Mouse (Mus musculus) left cerebral cortex, postnatal 10 days (tissue): ENCODE data around the gene Gm5460. TPM values are rescaled to one million over a fixed set of nuclear protein-coding genes. Genes with fewer than 3 reads are reported as not detected.
A peak's percentile ranks its signal among the peaks of the same experiment; 100 is the strongest.

Experiments
- DNase-seq, 2 experiments: peaks; one replicate each; pipeline ENCODE4 v3.0.0; 2021 to 2022; ENCODE audit warnings: low spot score in 2 of 2, mixed read lengths in 1 of 2; ENCODE audit errors: extremely low spot score in 1 of 2
- intact Hi-C: fragments of 180-260 bp; cut with DNase I; formaldehyde crosslinking; loops from one replicate; pipeline ENCODE4 v1.15.1; 2025
- total RNA-seq, 2 experiments: library from RNA; stranded (reverse); gene quantifications; 2 replicates each; pipeline ENCODE4 v1.2.3; 2021

The Gm5460 gene
- total RNA-seq, 2 experiments from 2014 or later: not detected

DNA sequence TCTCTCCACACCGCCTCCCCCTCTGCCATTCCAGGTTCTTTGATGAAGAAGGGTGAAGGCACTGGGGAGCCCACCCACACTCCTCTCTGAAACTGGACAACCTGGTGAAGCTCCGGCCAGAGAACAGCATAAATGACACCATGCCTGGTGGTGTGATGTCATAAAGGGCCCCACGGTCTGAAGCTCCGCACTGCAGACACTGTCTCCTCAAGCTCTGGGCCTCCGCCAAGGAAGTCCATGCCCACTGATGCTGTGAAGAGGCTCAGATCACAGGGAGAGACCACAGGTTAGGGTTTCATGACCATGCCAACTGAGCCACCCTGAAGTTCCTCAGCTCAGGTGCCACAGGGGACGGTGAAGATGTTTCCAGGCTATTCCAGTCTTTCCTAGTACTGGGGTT is 36.0 kb downstream of the Gm5460 start, which contains the start of gene Antxrl:
Gene Antxrl (plus strand): TSS at position 192 of the 400 bp plus-strand sequence.
- intact Hi-C loops: no loop called here

DNA sequence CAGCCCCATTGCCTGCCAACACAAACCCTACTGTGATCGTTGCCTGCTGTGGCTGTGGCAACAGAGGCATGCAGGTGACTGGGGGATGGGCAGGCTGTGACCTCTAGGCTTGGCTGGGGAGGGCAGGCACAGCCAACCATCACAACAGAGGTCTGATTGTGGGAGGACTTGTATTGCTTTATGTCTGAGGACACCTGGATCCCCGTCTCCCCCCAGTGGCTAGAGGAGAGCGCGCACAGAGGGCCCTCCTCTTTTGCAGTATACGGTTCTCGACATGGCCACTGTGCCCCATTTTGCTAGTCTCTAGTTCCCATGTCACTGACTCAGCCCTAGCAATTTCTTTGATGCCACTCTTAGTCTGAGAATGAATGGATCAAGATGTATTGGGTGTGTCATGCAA is 55.1 kb downstream of the Gm5460 start:
- intact Hi-C loops: loop anchor here (10.0 kb wide), 1 partner anchor 397 kb away; no protein-coding TSS in a partner anchor
- DNase-seq: no peak

More for the DNA sequence above, 36.0 kb downstream of the Gm5460 start, which contains the start of gene Antxrl:
- peak in 1 of 2 experiments; percentile 15 for DNase-seq

DNA sequence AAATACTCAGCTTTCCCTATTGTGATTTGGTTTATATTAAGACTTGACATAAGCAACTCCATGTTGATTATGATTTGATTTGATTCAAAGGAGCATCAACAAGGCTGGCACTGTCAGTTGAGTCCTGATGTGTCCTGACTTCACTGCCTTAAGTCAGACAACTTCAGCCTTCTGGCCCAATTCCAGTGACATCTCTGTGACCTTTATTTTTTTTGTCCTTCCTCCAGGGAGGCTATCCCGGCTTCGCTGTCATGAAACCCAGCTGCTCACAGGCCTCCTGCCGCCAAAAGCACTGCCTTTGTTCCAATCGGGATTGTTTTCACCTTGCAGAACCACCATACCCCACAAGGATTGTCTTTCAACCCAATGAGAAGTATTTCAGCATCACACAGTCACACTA is 58.8 kb downstream of the Gm5460 start:
- intact Hi-C loops: loop anchor here (10.0 kb wide), 1 partner anchor 401 kb away; no protein-coding TSS in a partner anchor
- no peak for DNase-seq

DNA sequence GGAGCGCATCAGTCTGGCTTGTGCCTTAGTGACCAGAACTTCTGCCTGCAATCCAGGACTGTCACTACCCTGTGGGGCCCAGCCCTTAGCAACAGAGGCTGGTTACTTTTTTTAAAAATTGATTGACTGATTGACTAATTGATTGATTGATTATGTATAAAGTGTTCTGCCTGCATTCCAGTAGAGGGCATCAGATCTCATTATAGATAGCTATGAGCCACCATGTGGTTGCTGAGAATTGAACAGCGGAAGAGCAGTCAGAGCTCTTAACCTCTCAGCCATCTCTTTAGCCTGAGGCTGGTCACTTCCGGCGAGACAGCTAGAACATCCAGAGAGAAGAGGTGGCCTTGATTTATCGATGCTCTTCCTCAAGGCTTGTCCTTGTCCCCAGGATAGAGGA is 60.7 kb downstream of the Gm5460 start:
- DNase-seq: no peak
- intact Hi-C loops: loop anchor here (10.0 kb wide), 1 partner anchor 402 kb away; no protein-coding TSS in a partner anchor

DNA sequence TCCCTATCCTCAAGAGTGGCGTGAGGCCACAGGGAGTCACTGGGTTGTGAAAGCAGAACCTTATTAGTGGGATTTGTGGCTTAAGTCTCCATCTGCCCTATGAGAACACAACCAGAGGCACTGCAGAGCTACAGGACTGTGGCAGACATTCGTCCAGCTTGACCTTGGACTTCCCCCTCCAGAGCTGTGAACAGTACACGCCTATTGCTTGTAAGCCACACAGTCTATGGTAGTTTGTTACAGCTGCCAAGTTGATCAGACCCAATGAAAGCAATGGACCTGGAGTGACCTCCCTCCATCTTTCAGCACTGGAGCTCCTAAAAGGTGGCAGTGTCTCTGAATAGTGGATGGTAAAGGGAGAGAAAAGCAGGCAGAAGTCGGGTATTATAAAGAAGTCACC is 61.7 kb downstream of the Gm5460 start:
- DNase-seq: no peak
- intact Hi-C loops: loop anchor here (10.0 kb wide), 1 partner anchor 403 kb away; no protein-coding TSS in a partner anchor

DNA sequence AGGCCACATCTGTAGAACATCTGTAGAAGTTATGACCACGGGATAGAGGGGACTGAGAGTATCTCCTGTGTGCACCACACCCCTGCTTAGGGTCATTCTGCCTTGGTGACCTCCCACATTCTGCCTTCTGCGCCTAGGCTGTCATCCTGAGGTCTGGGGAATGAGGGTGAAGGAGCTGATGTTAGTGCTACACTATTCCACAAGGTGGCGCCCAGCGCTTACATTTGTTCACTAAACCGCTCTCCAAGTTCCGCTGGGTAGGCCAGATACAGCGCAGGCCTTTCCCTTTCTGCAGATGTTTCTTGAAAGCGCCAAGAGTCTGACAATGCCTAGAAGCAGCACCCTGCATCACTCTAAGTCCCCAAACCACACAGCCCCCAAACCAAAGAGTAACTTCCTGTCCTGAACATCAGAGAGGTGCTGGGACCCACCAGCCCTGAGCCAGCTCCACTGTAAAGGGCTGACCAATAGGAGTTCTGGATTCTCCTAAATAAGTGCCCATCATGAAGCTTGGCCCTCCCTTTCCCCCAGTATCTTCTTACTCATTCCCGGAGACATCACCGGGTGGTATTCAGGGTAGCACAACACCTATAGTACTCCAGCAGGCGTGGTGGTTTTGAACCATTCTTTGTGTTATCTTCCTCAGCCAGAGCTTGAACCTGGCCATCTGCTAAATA is 63.9 kb downstream of the Gm5460 start:
- intact Hi-C loops: loop anchor here (5.0 to 10.0 kb wide), 4 partner anchors 127 to 694 kb away; no protein-coding TSS in a partner anchor
- DNase-seq: peak; percentile 65 to 81

DNA sequence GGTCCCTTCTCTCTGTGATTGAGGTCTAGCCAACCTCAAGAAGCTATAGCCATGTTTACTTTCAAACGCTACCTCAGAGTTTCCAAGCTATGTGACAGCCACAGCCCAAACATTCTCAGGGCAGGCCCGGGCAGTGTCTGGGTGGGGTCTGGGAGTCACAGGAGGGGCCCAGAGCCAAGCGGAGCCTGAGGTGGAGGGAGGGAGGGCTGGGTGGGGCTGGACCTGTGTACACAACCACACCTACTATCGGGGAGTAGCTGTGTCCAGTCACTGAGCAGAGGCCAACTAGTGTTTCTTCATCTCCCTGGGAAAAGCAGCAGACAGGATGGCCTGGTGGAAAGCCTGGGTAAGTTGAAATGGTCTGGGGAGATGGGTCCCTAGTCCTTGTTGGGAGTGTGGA is 69.2 kb downstream of the Gm5460 start, which contains the start of gene Anxa8:
Gene Anxa8 (plus strand): TSS at position 251 of the 400 bp plus-strand sequence.
- DNase-seq: no peak
- intact Hi-C loops: loop anchor here (5.0 to 10.0 kb wide), 3 partner anchors 277 to 689 kb away; no protein-coding TSS in a partner anchor

DNA sequence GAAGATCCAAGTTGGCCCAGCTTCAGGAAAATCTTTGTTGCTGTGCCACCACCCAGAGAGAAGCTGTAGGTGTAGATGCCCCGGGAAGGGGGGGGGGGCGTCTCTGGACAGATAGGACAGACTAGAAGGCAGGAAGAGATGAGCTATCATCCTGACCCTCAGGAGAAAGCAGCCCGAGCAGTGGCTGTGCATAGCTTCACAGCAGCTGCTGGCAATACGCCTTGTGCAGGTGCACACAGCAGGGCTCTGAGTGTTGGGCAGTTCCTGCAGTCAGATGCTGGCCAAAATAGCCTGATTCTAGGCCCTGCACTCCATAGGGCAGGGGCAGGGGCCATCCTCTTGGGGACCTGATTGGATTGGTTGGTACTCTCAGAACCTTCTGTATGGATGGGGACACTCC is 70.2 kb downstream of the Gm5460 start:
- intact Hi-C loops: loop anchor here (5.0 to 10.0 kb wide), 3 partner anchors 275 to 688 kb away; no protein-coding TSS in a partner anchor

DNA sequence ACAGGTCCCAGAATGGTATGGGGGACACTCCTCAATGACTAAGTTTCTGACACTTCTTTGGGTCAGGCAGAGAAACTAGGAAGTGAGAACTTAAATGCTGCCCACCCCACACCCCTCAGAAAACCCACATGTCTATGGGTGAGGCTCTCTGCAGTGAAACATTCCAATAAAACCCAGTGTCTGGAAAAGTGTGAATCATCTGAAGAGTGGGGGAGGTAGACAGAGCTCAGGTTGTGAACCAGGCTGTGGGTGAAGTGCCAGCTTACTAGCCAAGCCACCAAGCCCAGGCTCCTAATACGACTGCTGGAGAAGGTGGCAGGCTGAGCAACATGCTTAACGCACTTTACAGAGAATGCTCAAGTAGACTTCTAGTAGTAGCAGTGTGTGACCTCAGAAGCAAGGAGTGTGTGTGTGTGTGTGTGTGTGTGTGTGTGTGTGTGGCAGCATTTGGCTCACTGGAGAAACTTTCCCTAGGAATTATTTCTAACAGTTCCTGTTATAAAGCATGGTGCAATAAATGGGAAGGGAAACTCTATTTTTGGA is 71.4 kb downstream of the Gm5460 start:
- DNase-seq: no peak
- intact Hi-C loops: loop anchor here (5.0 to 10.0 kb wide), 3 partner anchors 274 to 687 kb away; no protein-coding TSS in a partner anchor

More for the DNA sequence above, 70.2 kb downstream of the Gm5460 start:
- DNase-seq: peak in 1 of 2 experiments; percentile 35

DNA sequence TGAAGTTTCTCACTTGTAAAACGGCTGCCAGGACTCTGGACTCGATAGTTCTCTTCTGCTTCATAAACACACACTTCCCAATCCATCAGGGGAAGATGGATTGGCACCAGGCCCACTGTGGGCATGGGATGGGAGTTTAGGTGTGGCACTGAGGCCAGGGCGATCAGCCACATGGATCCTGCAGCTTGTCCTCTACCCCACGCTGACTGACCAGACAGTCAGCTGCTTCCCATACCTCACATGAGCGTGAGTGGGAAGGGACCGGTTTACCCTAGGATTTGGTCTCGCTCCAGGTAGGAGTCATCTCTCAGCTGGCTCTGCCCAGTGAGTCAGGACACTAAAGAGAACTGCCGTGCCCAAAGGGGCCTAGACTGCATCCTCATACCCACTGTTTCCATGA is 73.2 kb downstream of the Gm5460 start:
- DNase-seq: no peak
- intact Hi-C loops: loop anchor here (5.0 to 10.0 kb wide), 3 partner anchors 273 to 685 kb away; no protein-coding TSS in a partner anchor

DNA sequence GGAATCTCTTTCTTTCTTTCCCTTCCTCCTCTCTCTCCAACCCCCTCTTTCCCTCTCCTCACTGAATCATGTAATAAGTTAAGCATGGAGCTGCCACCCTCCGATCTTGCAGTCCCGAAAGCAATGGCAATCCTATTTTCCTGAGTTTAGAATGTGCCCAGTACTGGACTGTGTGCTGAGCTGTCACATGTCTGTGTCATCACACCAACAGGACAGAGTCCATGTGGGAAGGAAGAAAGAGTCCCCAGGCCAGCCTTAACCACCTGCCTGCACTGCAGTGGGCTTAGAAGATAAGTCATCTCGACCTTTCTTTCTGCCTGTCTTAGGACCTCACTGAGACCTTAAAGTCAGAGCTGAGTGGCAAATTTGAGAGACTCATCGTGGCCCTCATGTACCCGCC is 74.9 kb downstream of the Gm5460 start:
- intact Hi-C loops: no loop called here
- DNase-seq: no peak

DNA sequence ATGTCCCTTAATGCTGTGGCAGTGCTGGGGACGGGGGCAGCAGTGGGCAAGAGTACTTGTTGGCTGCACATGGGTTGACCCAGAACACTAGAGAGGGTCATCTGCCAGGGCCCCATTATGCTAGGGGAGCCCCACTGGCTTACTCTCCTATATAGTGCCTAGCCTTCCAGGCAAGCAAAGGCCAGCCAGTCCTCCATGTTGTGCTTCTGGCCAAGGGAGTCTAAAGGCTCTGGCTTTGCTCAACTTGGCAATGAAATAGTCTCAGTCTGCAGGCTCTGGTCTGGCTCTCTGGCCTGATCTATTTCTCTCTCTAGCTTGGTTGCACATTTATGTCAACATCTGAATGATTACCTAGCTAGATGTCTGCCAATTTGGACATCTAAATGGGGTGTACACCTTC is 76.3 kb downstream of the Gm5460 start:
- no peak for DNase-seq
- intact Hi-C loops: no loop called here

DNA sequence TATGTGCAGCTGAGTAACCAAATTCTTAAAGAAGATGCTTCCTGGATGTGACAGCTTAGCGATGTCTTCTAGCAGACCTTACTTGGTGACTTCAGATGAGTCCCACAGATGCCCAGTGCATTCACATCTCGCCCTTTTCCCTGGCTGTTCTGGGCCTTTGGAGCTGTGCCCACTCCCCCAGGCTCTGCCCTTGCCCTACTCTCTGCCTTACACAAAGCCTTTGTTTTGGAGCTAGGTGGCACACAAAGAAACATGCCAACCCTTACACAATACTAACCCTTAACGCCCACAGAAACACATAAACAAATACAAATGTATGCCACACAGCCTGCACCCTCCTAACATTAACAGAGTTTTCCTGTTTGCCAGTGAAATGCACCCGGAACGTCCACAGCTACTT is 79.6 kb downstream of the Gm5460 start:
- no peak for DNase-seq
- intact Hi-C loops: no loop called here

Other genes with a start within 250 kb of the Gm5460 start
- gene Gdf10, start 93.2 kb upstream of the Gm5460 start, total RNA-seq: 1 to 10 TPM; 7.1 to 7.5 TPM
- not detected for gene Gdf2, start 75.7 kb upstream of the Gm5460 start, total RNA-seq
- under 1 TPM in 1 of 2 experiments, not detected in 1; 0.06 TPM for gene Rbp3, start 62.8 kb upstream of the Gm5460 start, total RNA-seq
- 1 to 10 TPM; 3.4 to 5.0 TPM for gene Zfp488, start 38.0 kb upstream of the Gm5460 start, total RNA-seq
- not detected for gene Gm30083, start 1.6 kb upstream of the Gm5460 start, total RNA-seq
- gene Antxrl, start 35.9 kb downstream of the Gm5460 start, total RNA-seq: not detected
- under 1 TPM; 0.47 to 0.57 TPM for gene Anxa8, start 69.2 kb downstream of the Gm5460 start, total RNA-seq
- not detected for gene A630023A22Rik, start 86.0 kb downstream of the Gm5460 start, total RNA-seq
- not detected for gene Npy4r, start 135.7 kb downstream of the Gm5460 start, total RNA-seq
- gene Gprin2, start 184.9 kb downstream of the Gm5460 start, total RNA-seq: 1 to 10 TPM; 6.3 TPM
- 1 to 10 TPM; 1.2 to 1.8 TPM for gene Syt15, start 202.8 kb downstream of the Gm5460 start, total RNA-seq